Mouse (Mus musculus): ENCODE measurements around the gene Mtor. TPM values are rescaled to one million over a fixed set of nuclear protein-coding genes. Genes with fewer than 3 reads are reported as not detected.

Mtor gene
- polyA plus RNA-seq, 1 experiment from 2014 or later = 15.2 TPM

- H3K9ac ChIP-seq (ENCODE audit: low read length) = no peak overlapping the region
- H3K27ac ChIP-seq (ENCODE audit: low read length) = no peak overlapping the region
- no peak overlapping the region for H3K4me2 ChIP-seq (ENCODE audit: low read depth, low read length)
- no peaks in the 10 kb centered on the region for H3K36me3 ChIP-seq (ENCODE audit: control insufficient read depth, insufficient read depth, low read length)
- WGBS = 75% methylated on average over 10 of the region's 10 CpGs
- no peak for ATAC-seq (ENCODE audit: insufficient read depth, low FRiP score)
- no peaks in the 10 kb centered on the region for H3K4me1 ChIP-seq (ENCODE audit: control insufficient read depth, insufficient read depth, low read length)
- H3K4me3 ChIP-seq (replicated peaks; ENCODE audit: low read length) = no peak overlapping the region
- no peaks in the 10 kb centered on the region for H3K9me3 ChIP-seq (replicated peaks; ENCODE audit: control insufficient read depth, low read length)
- H3K27me3 ChIP-seq (ENCODE audit: control insufficient read depth, insufficient read depth, low read length) = no peaks in the 10 kb centered on the region
Measured at GRCm38 (mm10) chr4:148426950-148427850, 21.2 kb upstream of the Mtor start.

DNA sequence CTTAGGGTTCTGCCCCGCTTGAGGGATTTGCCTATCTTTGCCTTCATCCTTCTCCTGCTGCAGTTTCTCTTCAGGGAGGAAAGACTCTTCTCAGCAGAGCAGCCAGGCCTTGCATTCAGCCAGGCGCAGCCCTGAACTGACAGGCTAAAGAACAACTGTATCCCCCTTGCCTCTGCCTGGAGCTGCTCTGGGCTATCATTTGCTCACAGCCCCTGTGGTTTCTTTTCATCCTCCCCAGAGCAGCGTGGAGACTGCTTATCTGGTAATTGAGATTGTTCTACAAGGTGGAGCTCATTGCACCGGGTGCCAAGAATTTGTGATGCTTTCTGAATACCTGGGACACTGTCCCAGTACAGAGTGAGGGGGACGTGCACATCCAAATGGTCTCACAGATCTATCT, 19.9 kb upstream of the Mtor start:
- no peak overlapping the region for H3K9ac ChIP-seq (ENCODE audit: low read length)
- no peak overlapping the region for H3K27ac ChIP-seq (ENCODE audit: low read length)
- H3K4me3 ChIP-seq (replicated peaks; ENCODE audit: low read length) = no peak overlapping the region
- ATAC-seq (ENCODE audit: insufficient read depth, low FRiP score) = no peak
- no peak overlapping the region for H3K4me2 ChIP-seq (ENCODE audit: low read depth, low read length)
- H3K27me3 ChIP-seq (ENCODE audit: control insufficient read depth, insufficient read depth, low read length) = no peaks in the 10 kb centered on the region
- no peaks in the 10 kb centered on the region for H3K36me3 ChIP-seq (ENCODE audit: control insufficient read depth, insufficient read depth, low read length)
- no peaks in the 10 kb centered on the region for H3K9me3 ChIP-seq (replicated peaks; ENCODE audit: control insufficient read depth, low read length)
- H3K4me1 ChIP-seq (ENCODE audit: control insufficient read depth, insufficient read depth, low read length) = no peaks in the 10 kb centered on the region
- 75% methylated on average over 5 of the region's 5 CpGs for WGBS

DNA sequence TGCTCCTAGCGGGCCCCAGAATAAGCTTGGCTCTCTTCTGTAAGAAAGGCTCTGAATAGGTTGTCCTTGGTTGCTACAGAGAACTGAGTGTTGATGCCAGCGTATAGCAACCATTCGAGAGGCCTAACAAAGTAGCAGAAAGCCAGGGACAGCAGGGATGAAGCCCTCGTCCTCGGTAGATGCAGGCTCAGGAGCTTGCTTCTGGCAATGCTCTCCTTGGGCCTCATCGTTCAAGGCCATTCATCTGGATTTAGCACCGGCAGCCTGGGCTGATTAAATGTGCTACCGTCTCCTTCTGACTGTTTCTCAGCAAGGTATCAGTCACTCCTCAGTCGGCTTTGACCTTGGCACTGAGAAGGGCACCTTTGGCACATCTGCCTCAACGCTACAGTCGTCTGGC, 19.3 kb upstream of the Mtor start:
- H3K27ac ChIP-seq (ENCODE audit: low read length) = no peak overlapping the region
- no peak overlapping the region for H3K4me3 ChIP-seq (replicated peaks; ENCODE audit: low read length)
- H3K9ac ChIP-seq (ENCODE audit: low read length) = no peak overlapping the region
- H3K9me3 ChIP-seq (replicated peaks; ENCODE audit: control insufficient read depth, low read length) = no peaks in the 10 kb centered on the region
- WGBS = 85% methylated on average over 11 of the region's 11 CpGs
- no peak for ATAC-seq (ENCODE audit: insufficient read depth, low FRiP score)
- H3K4me1 ChIP-seq (ENCODE audit: control insufficient read depth, insufficient read depth, low read length) = no peaks in the 10 kb centered on the region
- no peak overlapping the region for H3K4me2 ChIP-seq (ENCODE audit: low read depth, low read length)
- no peaks in the 10 kb centered on the region for H3K27me3 ChIP-seq (ENCODE audit: control insufficient read depth, insufficient read depth, low read length)
- no peaks in the 10 kb centered on the region for H3K36me3 ChIP-seq (ENCODE audit: control insufficient read depth, insufficient read depth, low read length)

DNA sequence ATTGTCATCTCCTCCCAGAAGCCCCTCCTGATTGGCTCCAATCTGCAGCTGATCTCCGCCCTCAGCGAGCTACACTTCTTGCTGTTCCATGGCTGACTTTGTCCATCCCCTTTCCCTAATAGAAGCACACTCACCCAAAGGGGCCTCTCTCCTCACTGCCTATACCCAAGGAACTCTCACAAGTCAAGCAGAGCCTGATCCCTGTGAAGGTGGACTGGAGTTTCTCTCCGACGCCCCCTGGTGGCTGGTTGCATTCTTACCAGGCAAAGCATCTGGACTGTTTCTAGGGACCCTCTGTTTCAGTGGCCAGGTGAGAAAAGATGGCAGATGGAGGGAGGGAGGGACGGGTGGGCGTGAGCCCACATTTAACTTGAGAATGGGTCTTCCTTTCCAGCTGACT, 18.7 kb upstream of the Mtor start:
- no peaks in the 10 kb centered on the region for H3K9me3 ChIP-seq (replicated peaks; ENCODE audit: control insufficient read depth, low read length)
- ATAC-seq (ENCODE audit: insufficient read depth, low FRiP score) = no peak
- H3K27ac ChIP-seq (ENCODE audit: low read length) = no peak overlapping the region

GRCm38 (mm10) chr4:148430880-148431519, 17.4 kb upstream of the Mtor start:
- no peak for ATAC-seq (ENCODE audit: insufficient read depth, low FRiP score)
- 85% methylated on average over 11 of the region's 11 CpGs for WGBS

More for the DNA sequence above, 18.7 kb upstream of the Mtor start:
- no peaks in the 10 kb centered on the region for H3K4me1 ChIP-seq (ENCODE audit: control insufficient read depth, insufficient read depth, low read length)
- no peaks in the 10 kb centered on the region for H3K36me3 ChIP-seq (ENCODE audit: control insufficient read depth, insufficient read depth, low read length)
- WGBS = 24% methylated on average over 6 of the region's 6 CpGs
- H3K9ac ChIP-seq (ENCODE audit: low read length) = no peak overlapping the region
- H3K4me3 ChIP-seq (replicated peaks; ENCODE audit: low read length) = no peak overlapping the region
- H3K27me3 ChIP-seq (ENCODE audit: control insufficient read depth, insufficient read depth, low read length) = no peaks in the 10 kb centered on the region
- H3K4me2 ChIP-seq (ENCODE audit: low read depth, low read length) = no peak overlapping the region

DNA sequence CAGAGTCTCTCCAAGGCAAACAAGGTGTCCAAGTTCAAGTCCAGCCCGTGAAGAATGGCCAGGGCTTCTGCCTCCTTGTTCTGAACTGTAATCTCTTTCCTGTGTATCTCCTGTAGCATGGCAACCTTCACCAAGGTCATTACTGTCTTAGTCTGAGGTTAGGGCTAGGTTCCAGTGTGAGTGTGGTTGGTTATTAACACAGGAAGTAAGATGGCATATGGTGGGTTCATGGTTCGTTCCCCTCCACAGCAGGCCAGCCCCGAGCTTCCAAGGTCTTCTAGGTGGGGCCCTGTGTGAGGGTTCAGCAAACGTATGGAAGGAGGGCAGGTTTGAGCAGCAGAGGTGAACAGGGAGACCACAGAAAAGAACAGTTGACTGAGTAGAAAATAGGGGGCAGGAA, 15.9 kb upstream of the Mtor start:
- Histone ChIP-seq H3K9me3 (replicated peaks; ENCODE audit: control insufficient read depth, low read length) (no peaks in the 10 kb centered on the region), H3K4me1 (ENCODE audit: control insufficient read depth, insufficient read depth, low read length) (no peaks in the 10 kb centered on the region), H3K27me3 (ENCODE audit: control insufficient read depth, insufficient read depth, low read length) (no peaks in the 10 kb centered on the region), H3K4me3 (replicated peaks; ENCODE audit: low read length) (no peak overlapping the region), H3K36me3 (ENCODE audit: control insufficient read depth, insufficient read depth, low read length) (no peaks in the 10 kb centered on the region), H3K4me2 (ENCODE audit: low read depth, low read length) (no peak overlapping the region), H3K27ac (ENCODE audit: low read length) (no peak overlapping the region), H3K9ac (ENCODE audit: low read length) (no peak overlapping the region)
- 74% methylated on average over 4 of the region's 4 CpGs for WGBS
- no peak for ATAC-seq (ENCODE audit: insufficient read depth, low FRiP score)

More at GRCm38 (mm10) chr4:148430880-148431519, 17.4 kb upstream of the Mtor start:
- no peaks in the 10 kb centered on the region for H3K36me3 ChIP-seq (ENCODE audit: control insufficient read depth, insufficient read depth, low read length)
- no peak overlapping the region for H3K4me3 ChIP-seq (replicated peaks; ENCODE audit: low read length)
- H3K4me2 ChIP-seq (ENCODE audit: low read depth, low read length) = no peak overlapping the region
- H3K27ac ChIP-seq (ENCODE audit: low read length) = no peak overlapping the region
- no peaks in the 10 kb centered on the region for H3K27me3 ChIP-seq (ENCODE audit: control insufficient read depth, insufficient read depth, low read length)
- no peaks in the 10 kb centered on the region for H3K4me1 ChIP-seq (ENCODE audit: control insufficient read depth, insufficient read depth, low read length)
- no peak overlapping the region for H3K9ac ChIP-seq (ENCODE audit: low read length)
- no peaks in the 10 kb centered on the region for H3K9me3 ChIP-seq (replicated peaks; ENCODE audit: control insufficient read depth, low read length)

DNA sequence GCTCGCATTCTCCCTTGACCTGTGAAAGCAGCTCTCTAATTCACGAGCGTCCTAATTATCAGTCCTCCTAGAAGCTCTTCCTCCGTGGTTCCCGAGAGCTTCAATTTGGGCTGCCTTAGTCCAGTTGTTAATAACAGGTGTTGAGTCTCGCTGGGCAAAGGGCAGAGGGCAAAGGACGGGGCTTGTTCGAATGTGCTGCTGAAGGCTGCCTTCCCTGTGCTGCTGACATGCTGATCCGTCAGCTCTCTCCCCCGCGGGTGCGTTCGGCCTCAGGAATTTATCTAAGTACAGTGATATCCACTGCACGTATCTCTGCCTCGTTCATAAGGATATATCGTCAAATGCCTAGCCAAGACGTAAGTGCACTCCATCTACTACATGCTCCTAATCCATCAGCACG, 15.1 kb upstream of the Mtor start:
- 75% methylated on average over 18 of the region's 18 CpGs for WGBS
- Histone ChIP-seq H3K4me1 (ENCODE audit: control insufficient read depth, insufficient read depth, low read length) (no peaks in the 10 kb centered on the region), H3K27ac (ENCODE audit: low read length) (no peak overlapping the region), H3K9ac (ENCODE audit: low read length) (no peak overlapping the region), H3K4me3 (replicated peaks; ENCODE audit: low read length) (no peak overlapping the region), H3K27me3 (ENCODE audit: control insufficient read depth, insufficient read depth, low read length) (no peaks in the 10 kb centered on the region), H3K4me2 (ENCODE audit: low read depth, low read length) (no peak overlapping the region), H3K9me3 (replicated peaks; ENCODE audit: control insufficient read depth, low read length) (no peaks in the 10 kb centered on the region), H3K36me3 (ENCODE audit: control insufficient read depth, insufficient read depth, low read length) (no peaks in the 10 kb centered on the region)
- no peak for ATAC-seq (ENCODE audit: insufficient read depth, low FRiP score)

GRCm38 (mm10) chr4:148433813-148434212, 14.6 kb upstream of the Mtor start:
- Histone ChIP-seq H3K4me1 (ENCODE audit: control insufficient read depth, insufficient read depth, low read length) (no peaks in the 10 kb centered on the region), H3K4me2 (ENCODE audit: low read depth, low read length) (no peak overlapping the region), H3K36me3 (ENCODE audit: control insufficient read depth, insufficient read depth, low read length) (no peaks in the 10 kb centered on the region), H3K9me3 (replicated peaks; ENCODE audit: control insufficient read depth, low read length) (no peaks in the 10 kb centered on the region), H3K4me3 (replicated peaks; ENCODE audit: low read length) (no peak overlapping the region), H3K27ac (ENCODE audit: low read length) (no peak overlapping the region), H3K27me3 (ENCODE audit: control insufficient read depth, insufficient read depth, low read length) (no peaks in the 10 kb centered on the region), H3K9ac (ENCODE audit: low read length) (no peak overlapping the region)
- 72% methylated on average over 5 of the region's 5 CpGs for WGBS
- ATAC-seq (ENCODE audit: insufficient read depth, low FRiP score) = no peak

DNA sequence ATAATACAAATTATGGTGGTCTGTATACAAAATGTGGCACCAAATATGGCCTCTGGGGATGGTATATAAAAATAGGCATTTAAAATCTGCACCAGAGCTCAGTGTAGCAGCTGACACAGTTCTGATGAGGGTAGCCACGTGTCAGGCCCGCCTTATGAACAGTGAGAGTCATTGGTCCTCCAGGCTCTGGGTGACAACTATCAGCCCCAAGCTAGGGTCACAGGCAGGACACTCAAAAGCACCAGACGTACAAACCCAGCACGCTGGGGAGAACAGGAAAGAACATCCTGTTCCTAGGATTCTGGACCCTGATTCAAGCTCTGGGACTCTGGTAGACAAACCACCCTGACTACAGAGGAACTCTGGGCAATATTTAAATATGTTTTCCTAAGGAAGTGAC, 13.9 kb upstream of the Mtor start:
- Histone ChIP-seq H3K27me3 (ENCODE audit: control insufficient read depth, insufficient read depth, low read length) (no peaks in the 10 kb centered on the region), H3K27ac (ENCODE audit: low read length) (no peak overlapping the region), H3K36me3 (ENCODE audit: control insufficient read depth, insufficient read depth, low read length) (no peaks in the 10 kb centered on the region), H3K4me1 (ENCODE audit: control insufficient read depth, insufficient read depth, low read length) (no peaks in the 10 kb centered on the region), H3K9me3 (replicated peaks; ENCODE audit: control insufficient read depth, low read length) (no peaks in the 10 kb centered on the region), H3K9ac (ENCODE audit: low read length) (no peak overlapping the region), H3K4me3 (replicated peaks; ENCODE audit: low read length) (no peak overlapping the region), H3K4me2 (ENCODE audit: low read depth, low read length) (no peak overlapping the region)
- ATAC-seq (ENCODE audit: insufficient read depth, low FRiP score) = no peak
- 80% methylated on average over 4 of the region's 4 CpGs for WGBS

All from stomach, embryonic 16.5 days (tissue).